Mouse (Mus musculus): ENCODE results near the gene Frem3. TPM values are rescaled to one million over a fixed set of nuclear protein-coding genes. Genes with fewer than 3 reads are reported as not detected.

Gene Frem3
- polyA plus RNA-seq, 1 experiment from 2014 or later = 0.17 TPM

- no peaks in the 10 kb centered on the region for H3K4me1 ChIP-seq (replicated peaks; ENCODE audit: insufficient read depth, low read length)
- DNase-seq (ENCODE audit: low spot score) = no peak
- no peaks in the 10 kb centered on the region for H3K9me3 ChIP-seq (replicated peaks; ENCODE audit: low read length)
- no peak for TF ChIP-seq CTCF (IDR thresholded peaks at IDR 0.05; ENCODE audit: low read depth)
- H3K27me3 ChIP-seq (ENCODE audit: insufficient read depth, low read length) = no peaks in the 10 kb centered on the region
- no peak for ATAC-seq (replicated peaks; ENCODE audit: low FRiP score, low read depth)
- no peak overlapping the region for H3K9ac ChIP-seq (ENCODE audit: low read depth, low read length)
- no peaks in the 10 kb centered on the region for H3K36me3 ChIP-seq (ENCODE audit: insufficient read depth, low read length)
- no peak overlapping the region for H3K4me2 ChIP-seq (ENCODE audit: low read length)
- H3K27ac ChIP-seq = no peak overlapping the region
- WGBS = 79% methylated on average over 1 of the region's 1 CpGs
- H3K4me3 ChIP-seq (replicated peaks; ENCODE audit: low read depth, low read length) = no peak overlapping the region
Measured at GRCm38 (mm10) chr8:80579038-80579437, 31.8 kb upstream of the Frem3 start.

DNA sequence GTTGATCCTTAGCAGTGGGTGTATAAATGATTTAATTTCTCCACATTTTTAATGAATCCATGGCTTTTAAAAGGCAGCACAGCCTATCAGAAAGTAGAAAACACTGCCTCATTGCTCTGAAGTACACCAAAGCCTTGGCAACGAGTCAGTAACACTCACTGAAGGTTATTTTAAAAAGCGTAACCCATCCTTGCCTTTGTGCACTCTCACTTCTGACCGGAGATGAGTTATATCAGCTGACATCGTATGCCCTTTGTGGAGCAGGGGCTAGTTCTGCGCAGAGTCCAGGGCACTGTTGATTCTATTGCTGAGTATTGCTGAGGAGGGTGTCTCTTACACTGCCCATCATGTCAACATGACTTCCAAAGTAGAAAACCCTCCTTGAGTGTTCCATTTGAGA is 18.3 kb upstream of the Frem3 start:
- no peaks in the 10 kb centered on the region for H3K9me3 ChIP-seq (replicated peaks; ENCODE audit: low read length)
- DNase-seq (ENCODE audit: low spot score) = no peak
- no peak for ATAC-seq (replicated peaks; ENCODE audit: low FRiP score, low read depth)
- TF ChIP-seq CTCF (IDR thresholded peaks at IDR 0.05; ENCODE audit: low read depth) = no peak
- no peak overlapping the region for H3K9ac ChIP-seq (ENCODE audit: low read depth, low read length)
- no peaks in the 10 kb centered on the region for H3K27me3 ChIP-seq (ENCODE audit: insufficient read depth, low read length)
- no peaks in the 10 kb centered on the region for H3K36me3 ChIP-seq (ENCODE audit: insufficient read depth, low read length)
- no peak overlapping the region for H3K4me2 ChIP-seq (ENCODE audit: low read length)
- H3K27ac ChIP-seq = no peak overlapping the region
- H3K4me1 ChIP-seq (replicated peaks; ENCODE audit: insufficient read depth, low read length) = no peaks in the 10 kb centered on the region
- no peak overlapping the region for H3K4me3 ChIP-seq (replicated peaks; ENCODE audit: low read depth, low read length)
- WGBS = 50% methylated on average over 5 of the region's 5 CpGs

DNA sequence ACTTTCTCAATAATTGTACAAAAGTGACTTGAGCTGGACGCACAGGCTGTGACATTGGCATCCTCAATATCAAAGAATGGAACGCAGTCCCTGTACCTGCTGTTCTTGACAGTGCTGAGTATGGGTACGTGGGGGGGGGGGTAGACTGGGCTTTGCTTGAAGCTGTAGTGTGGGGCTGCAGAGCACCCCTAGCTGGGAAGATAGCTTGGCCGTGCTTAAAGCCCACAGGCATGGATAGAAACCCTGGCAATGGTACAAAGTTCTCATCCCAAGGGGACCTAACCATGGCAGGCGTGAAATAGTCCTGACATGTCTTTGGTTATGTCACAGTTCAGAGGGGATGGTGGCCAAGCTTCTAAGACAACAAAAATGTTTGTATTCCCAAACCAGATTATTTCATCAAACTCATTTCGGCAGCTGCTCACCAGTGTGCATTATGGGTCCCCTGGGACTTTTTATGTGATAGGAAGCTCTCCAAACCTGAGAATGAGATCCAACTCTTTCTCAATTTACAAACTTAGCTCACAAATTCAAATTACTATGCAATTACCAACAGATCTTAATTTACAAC is 10.2 kb upstream of the Frem3 start:
- H3K4me2 ChIP-seq (ENCODE audit: low read length) = no peak overlapping the region
- H3K4me3 ChIP-seq (replicated peaks; ENCODE audit: low read depth, low read length) = no peak overlapping the region
- TF ChIP-seq CTCF (IDR thresholded peaks at IDR 0.05; ENCODE audit: low read depth) = no peak
- WGBS = 68% methylated on average over 6 of the region's 6 CpGs
- H3K9me3 ChIP-seq (replicated peaks; ENCODE audit: low read length) = no peaks in the 10 kb centered on the region
- no peak for ATAC-seq (replicated peaks; ENCODE audit: low FRiP score, low read depth)
- no peaks in the 10 kb centered on the region for H3K36me3 ChIP-seq (ENCODE audit: insufficient read depth, low read length)
- no peak for DNase-seq (ENCODE audit: low spot score)
- H3K27ac ChIP-seq = no peak overlapping the region
- no peaks in the 10 kb centered on the region for H3K27me3 ChIP-seq (ENCODE audit: insufficient read depth, low read length)
- no peaks in the 10 kb centered on the region for H3K4me1 ChIP-seq (replicated peaks; ENCODE audit: insufficient read depth, low read length)
- H3K9ac ChIP-seq (ENCODE audit: low read depth, low read length) = no peak overlapping the region

GRCm38 (mm10) chr8:80601886-80602285 is 9.0 kb upstream of the Frem3 start:
- TF ChIP-seq CTCF (IDR thresholded peaks at IDR 0.05; ENCODE audit: low read depth) = no peak
- 74% methylated on average over 4 of the region's 4 CpGs for WGBS
- no peak for ATAC-seq (replicated peaks; ENCODE audit: low FRiP score, low read depth)
- no peak overlapping the region for H3K4me2 ChIP-seq (ENCODE audit: low read length)
- no peak for DNase-seq (ENCODE audit: low spot score)
- no peaks in the 10 kb centered on the region for H3K9me3 ChIP-seq (replicated peaks; ENCODE audit: low read length)
- no peak overlapping the region for H3K9ac ChIP-seq (ENCODE audit: low read depth, low read length)
- no peaks in the 10 kb centered on the region for H3K4me1 ChIP-seq (replicated peaks; ENCODE audit: insufficient read depth, low read length)
- no peak overlapping the region for H3K27ac ChIP-seq
- H3K4me3 ChIP-seq (replicated peaks; ENCODE audit: low read depth, low read length) = no peak overlapping the region
- no peaks in the 10 kb centered on the region for H3K27me3 ChIP-seq (ENCODE audit: insufficient read depth, low read length)
- no peaks in the 10 kb centered on the region for H3K36me3 ChIP-seq (ENCODE audit: insufficient read depth, low read length)

GRCm38 (mm10) chr8:80607082-80607481 is 3.8 kb upstream of the Frem3 start:
- no peak overlapping the region for H3K9ac ChIP-seq (ENCODE audit: low read depth, low read length)
- H3K27me3 ChIP-seq (ENCODE audit: insufficient read depth, low read length) = peaks cover 5% of the 10 kb centered on the region
- H3K36me3 ChIP-seq (ENCODE audit: insufficient read depth, low read length) = no peaks in the 10 kb centered on the region
- H3K4me2 ChIP-seq (ENCODE audit: low read length) = no peak overlapping the region
- ATAC-seq (replicated peaks; ENCODE audit: low FRiP score, low read depth) (no peak), DNase-seq (ENCODE audit: low spot score) (no peak)
- no peaks in the 10 kb centered on the region for H3K9me3 ChIP-seq (replicated peaks; ENCODE audit: low read length)
- no peak for TF ChIP-seq CTCF (IDR thresholded peaks at IDR 0.05; ENCODE audit: low read depth)
- H3K4me3 ChIP-seq (replicated peaks; ENCODE audit: low read depth, low read length) = no peak overlapping the region
- no peak overlapping the region for H3K27ac ChIP-seq
- WGBS = 92% methylated on average over 4 of the region's 4 CpGs
- H3K4me1 ChIP-seq (replicated peaks; ENCODE audit: insufficient read depth, low read length) = no peaks in the 10 kb centered on the region

DNA sequence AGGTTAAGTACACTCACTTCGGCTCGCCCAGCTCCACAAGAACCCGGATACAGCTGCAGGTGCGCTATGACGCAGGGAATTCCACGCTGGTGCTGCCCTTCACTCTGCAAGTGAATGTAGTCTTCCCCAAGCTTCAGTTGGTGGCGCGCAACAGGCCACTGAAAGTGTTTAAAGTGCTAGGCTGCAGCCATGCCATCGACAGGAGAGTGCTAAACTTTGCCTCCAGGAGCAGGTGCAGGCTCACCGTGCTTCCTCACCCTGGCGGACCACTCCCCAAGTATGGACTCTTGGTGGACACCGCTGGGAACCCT is 516 bp downstream of the Frem3 start:
- 6% methylated on average over 12 of the region's 12 CpGs for WGBS
- H3K4me1 ChIP-seq (replicated peaks; ENCODE audit: insufficient read depth, low read length) = no peaks in the 10 kb centered on the region
- no peak overlapping the region for H3K9ac ChIP-seq (ENCODE audit: low read depth, low read length)
- peak overlapping the region; percentile 20 for H3K4me3 ChIP-seq (replicated peaks; ENCODE audit: low read depth, low read length)
- ATAC-seq (replicated peaks; ENCODE audit: low FRiP score, low read depth) = no peak
- DNase-seq (ENCODE audit: low spot score) = no peak
- no peak for TF ChIP-seq CTCF (IDR thresholded peaks at IDR 0.05; ENCODE audit: low read depth)
- peaks cover 5% of the 10 kb centered on the region for H3K27me3 ChIP-seq (ENCODE audit: insufficient read depth, low read length)
- H3K4me2 ChIP-seq (ENCODE audit: low read length) = peak overlapping the region; percentile 51
- no peaks in the 10 kb centered on the region for H3K9me3 ChIP-seq (replicated peaks; ENCODE audit: low read length)
- H3K27ac ChIP-seq = no peak overlapping the region
- no peaks in the 10 kb centered on the region for H3K36me3 ChIP-seq (ENCODE audit: insufficient read depth, low read length)

GRCm38 (mm10) chr8:80619787-80620186 is 8.9 kb downstream of the Frem3 start:
- Histone ChIP-seq H3K36me3 (ENCODE audit: insufficient read depth, low read length) (no peaks in the 10 kb centered on the region), H3K4me2 (ENCODE audit: low read length) (no peak overlapping the region), H3K27me3 (ENCODE audit: insufficient read depth, low read length) (no peaks in the 10 kb centered on the region)

More at GRCm38 (mm10) chr8:80619787-80620186, 8.9 kb downstream of the Frem3 start:
- Histone ChIP-seq H3K4me3 (replicated peaks; ENCODE audit: low read depth, low read length) (no peak overlapping the region), H3K27ac (no peak overlapping the region), H3K9ac (ENCODE audit: low read depth, low read length) (no peak overlapping the region), H3K9me3 (replicated peaks; ENCODE audit: low read length) (no peaks in the 10 kb centered on the region), H3K4me1 (replicated peaks; ENCODE audit: insufficient read depth, low read length) (no peaks in the 10 kb centered on the region)
- DNase-seq (ENCODE audit: low spot score) = no peak
- ATAC-seq (replicated peaks; ENCODE audit: low FRiP score, low read depth) = no peak
- WGBS = 70% methylated on average over 3 of the region's 3 CpGs
- TF ChIP-seq CTCF (IDR thresholded peaks at IDR 0.05; ENCODE audit: low read depth) = no peak

Measured in kidney, postnatal 0 days (tissue).